Mouse (Mus musculus) right cerebral cortex, postnatal 36 days (tissue): ENCODE measurements at regions not wholly inside any gene's neighbourhood (a gene's known extent, or its start where the extent isn't known, plus 50 kb on each side); places are given as distances from the start of the nearest gene placed in this dataset.
"Not testable (repeated sequence)": the region's sequence is repeated elsewhere in the genome, so short reads cannot be mapped to it uniquely, and the experiment has no call there.

Experiments used
- DNase-seq, 2 experiments: peaks; one replicate each; pipeline ENCODE4 v3.0.0; 2022; ENCODE audit warnings: low spot score in 2 of 2, mixed read lengths in 1 of 2

DNA sequence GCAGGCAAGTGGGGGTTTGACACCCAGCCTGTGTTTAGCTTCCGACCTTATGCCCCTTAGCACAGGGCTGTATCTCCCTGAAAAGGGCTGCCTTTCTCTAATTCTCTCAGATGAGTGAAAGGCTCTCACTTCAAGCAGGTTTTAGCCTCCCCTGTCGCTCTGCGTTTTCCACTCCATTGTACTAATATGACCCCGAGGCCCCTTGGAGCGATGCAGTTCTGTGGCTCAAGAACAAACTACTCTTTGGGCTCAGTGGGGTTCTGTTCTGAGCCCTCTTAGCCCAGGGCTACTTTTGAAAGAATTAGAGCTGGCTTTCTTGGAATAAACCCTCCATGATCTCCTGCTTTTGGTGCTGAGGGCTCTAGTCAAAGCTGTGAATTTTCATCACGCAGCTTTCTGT lies 53.4 kb upstream of the Castor2 start:
- DNase-seq: no peak

DNA sequence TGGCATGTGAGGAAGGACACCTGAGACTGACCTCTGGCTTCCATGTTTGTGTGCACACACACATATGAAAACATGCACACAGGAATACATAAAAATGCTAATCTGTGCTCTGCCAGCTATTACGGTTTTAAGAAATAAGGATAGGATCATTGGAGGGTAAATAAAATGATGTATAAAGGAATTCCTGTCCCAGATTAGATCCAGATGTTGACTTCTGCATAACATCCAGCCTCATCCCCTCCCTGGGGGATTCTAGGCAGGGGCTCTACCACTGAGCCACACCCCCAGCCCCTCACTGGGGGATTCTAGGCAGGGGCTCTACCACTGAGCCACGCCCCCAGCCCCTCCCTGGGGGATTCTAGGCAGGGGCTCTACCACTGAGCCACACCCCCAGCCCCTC lies 56.6 kb upstream of the Castor2 start:
- not testable (repeated sequence) for DNase-seq

DNA sequence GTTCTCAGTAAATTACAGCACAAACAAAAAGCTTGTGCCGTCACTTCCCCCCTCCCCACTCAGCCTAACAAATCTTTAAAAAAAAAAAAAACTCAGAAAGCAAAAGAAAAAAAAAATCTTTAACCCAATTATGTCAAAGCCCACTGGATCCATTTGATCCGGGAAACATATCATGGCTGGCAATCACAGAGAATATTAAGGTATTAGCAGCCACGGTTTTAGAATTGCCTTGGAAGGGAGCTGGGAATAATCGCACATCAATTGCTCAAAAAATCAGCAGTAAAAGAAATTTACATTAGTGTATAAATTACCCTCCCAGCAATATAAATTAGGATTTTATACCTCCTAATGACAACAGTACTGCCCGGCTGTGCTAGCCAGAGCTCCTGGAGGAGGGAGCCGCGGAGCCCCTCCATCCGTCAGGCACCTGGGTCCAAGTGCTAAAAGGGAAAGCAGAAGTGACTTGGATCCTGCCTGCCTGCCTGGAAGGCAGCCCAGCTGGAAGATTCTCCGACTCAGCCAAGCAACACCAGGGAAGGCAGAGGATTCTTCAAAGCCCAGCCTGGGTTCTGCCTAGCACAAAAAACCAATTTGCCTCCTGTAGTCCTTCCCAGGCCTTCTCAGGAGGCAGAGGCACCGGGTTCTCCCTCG lies 72.1 kb upstream of the Castor2 start:
- DNase-seq: no peak

DNA sequence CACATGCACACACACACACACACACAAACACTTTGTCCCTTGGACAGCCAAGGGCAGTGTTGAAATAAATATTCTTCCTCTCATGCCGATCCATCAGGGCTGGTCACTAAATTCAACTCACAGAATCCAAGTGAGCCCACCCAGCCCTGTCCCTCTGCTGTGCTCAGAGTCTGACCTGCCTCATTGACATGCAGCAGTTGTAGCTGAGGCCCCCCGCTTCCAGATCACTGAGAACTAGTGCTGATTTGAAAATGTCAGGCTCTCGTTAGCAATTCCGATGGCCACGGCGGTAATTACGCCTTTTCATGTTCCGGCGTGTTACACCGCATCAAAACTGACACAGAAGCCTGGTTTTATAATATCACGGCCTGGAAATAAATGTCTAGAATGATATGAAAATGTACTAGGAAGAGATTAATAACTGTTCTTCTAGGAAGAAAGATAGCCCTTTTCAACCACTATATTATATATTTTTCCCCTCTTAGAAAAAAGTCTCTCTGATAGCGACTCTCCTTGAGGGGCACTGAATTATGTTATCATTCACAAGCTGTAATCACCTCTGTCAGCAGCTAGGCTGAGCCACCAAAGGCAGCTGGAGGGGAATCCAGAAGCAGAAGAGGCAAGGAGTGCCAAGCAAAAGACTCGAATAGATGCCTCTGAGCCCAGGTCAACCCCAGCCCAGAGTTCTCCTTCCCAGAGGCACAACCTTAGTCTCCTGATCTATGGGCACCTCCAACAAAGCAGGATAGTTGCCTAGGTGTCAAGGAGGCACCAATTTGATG lies 79.7 kb upstream of the Castor2 start:
- DNase-seq: no peak

DNA sequence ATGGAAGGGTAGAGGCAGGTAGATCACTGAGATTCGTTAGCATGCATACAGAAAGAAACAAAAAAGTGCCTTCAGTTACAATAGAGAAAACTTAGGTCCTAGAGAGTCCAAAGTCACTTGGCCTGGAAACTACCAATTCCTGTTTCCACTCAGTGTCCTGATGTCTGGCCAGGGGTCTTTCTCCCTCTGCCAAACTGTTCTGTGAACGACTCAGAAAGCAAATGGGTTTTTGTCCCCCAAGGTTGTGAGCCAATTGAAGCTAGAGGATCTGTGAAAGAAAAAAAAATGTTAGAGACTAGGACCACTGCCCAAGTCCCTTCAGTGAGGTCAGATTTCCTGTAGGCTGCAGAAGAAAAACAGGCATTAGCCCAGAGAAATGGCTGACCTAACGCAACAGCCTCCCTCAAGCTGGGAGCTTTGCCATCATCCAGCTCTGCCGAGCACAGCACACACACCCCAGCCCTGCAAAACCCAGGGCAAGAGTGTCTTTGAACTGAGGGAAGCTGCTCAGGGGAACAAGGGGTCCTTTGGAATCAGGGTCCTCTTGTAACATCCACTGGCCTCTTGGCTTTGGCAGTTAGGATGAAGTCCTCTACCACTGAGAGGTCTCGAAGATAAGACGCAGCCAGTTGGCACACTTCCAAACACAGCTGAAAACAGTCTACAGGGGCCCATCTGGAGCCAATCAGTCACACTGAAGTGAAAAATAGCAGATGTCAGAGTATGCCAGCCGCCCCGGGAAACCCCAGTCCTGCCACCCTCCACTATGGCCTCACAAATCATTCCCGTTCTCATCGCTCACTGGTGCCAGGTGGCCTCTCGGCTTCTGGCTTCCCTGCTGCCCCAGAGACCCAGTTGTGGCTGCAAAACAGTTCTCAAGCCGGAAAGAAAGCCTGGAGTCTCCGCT lies 85.0 kb upstream of the Castor2 start:
- no peak for DNase-seq

DNA sequence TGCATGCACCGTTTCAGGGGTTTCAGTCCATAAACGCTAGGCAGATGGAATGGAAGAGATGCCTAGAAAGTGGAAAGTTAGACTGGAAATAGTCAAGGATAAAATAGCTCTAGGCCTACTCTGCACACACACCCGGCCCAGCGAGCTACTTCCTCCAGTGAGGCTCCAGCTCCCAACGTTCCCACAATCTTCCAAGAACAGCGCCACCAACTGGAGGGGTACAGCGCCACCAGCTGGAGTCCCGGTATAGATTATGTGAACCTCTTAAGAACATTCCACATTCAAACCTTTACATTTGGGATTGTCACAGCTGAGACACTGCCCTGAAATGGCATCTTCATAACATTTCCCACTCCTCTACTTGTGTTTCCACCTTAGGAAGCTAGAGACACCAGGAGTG lies 86.3 kb upstream of the Castor2 start:
- no peak for DNase-seq

DNA sequence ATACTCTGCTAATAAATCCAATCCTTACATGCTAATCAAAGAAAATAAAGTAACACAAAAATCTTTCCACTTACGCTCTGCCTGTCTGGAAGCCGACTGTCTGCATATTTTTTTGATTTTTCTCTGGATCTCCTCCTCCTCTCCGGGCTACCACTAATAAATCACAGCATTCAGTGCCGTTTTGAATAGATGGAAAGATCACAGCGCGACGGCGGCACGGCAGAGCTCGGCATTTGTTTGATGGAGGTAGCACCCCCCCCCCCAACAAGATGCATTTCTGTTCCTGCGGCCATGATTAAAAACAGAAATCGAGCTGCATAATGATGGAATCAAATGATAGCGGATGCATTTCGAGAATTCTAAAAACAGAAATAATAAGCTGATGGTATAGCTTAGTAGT lies 89.7 kb upstream of the Castor2 start:
- no peak for DNase-seq

DNA sequence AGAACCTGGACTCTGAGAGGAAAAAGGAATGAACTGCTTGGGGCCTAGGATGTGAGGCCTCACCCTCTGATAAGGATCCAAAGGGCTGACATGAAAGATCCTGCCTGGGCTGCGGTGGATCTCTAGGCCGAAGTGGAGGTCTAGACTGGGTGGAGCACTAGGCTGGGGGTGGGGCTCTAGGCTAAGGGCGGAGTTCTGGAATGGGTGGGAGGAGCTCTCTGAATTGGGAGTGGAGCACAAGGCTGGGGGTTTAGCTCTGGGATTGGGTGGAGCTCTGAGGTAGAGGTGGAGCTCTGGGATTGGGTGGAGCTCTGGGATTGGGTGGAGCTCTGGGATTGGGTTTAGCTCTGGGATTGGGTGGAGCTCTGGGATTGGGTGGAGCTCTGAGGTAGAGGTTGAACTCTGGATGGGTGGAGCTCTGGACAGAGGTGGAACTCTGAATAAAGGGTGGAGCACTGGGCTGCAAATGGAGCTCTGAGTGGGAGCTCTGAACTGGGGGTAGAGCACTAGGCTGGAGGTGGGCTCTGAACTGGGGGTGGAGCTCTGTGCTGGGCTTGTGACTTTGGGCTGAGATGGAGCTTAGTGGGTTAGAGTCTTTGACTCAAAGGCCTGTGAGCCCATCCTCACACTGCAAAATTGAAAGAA lies 92.3 kb upstream of the Castor2 start:
- no peak for DNase-seq

DNA sequence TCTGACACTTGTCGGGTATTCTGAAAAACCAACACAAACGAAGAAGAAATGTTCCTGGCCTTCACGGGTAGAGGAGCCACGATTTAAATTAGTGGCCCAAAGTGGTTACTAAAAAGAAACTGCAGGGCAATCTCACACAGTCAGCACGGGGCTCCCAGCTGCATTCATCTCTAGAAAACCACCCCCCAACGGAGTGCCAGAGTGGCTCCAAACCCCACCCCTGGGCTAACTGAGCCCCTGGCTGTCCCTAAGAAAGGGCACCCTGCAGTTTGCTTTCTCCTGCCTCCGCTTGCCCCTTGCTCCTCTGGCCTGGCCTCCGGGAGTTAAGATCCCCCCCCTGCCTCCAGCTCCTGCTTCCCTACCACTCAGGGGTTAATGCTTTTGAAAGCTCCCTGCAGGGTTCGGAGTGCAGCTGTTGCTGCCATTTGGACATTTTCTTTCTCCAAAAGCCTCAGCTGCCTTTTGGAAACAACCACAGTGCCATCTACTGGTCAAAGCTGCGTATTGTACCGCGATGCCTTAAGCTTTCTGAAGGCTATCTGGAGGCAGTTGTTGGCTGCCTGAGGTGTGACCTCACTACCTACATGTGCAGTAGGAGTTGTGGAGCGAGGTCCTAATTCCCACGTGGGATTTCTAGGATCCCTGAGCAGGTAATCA lies 92.9 kb upstream of the Castor2 start:
- peak; percentile 56 to 61 for DNase-seq

DNA sequence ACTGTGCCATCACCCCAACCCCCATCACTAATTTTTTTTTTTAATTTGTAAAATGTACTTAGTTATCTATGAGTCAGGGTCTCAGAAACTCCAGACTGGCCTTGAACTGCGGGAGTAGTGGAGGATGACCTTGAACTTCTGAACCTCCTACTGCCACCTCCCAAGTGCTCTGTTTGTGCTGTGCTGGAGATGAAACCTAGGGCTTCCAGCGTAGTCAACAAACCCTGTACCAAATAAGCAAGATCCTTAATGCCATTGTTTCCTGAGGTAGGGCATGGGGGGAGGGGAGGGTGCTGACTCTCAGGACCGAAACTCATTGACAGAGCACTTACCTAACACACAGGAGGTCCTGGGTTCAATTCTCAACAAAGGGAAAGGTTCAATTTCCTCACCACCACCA lies 93.5 kb upstream of the Castor2 start:
- DNase-seq: no peak

DNA sequence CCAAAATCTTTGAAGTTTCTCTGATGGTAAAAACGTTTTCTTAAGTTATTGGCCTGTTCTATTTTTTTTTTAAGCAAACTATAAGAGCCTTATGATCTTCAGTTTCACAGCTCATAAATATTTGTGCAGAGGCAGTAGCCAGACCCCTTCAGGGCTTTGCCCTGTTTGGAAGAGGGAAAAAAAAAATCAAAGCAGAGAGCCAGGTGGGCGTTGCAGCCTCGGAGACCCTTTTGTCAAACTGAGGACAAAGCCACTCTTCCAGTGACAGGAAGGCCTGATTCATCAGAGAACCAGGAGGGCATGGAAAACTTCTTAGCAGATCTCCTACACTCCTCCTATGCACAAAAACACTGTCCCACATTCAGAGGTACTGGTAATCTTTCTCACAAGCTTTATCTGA lies 99.4 kb upstream of the Castor2 start:
- DNase-seq: no peak

DNA sequence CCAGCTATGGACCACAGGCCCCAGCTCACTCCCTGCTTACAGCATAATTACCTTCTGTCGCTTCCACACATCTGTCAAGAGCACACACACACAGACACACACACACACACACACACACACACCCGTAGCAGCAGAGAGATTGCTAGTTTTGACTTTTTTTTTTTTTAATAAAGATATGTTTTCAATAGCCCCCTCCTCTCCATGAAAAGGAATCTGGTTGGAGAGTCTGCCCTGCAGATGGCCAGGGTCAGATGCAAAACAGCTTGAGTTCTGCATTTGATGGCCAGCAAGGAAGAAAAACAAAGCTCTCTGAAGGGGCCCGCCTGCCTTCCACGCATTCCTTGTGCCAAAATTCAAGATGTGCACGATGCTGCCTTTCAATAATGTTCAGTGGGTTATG lies 99.8 kb upstream of the Castor2 start:
- DNase-seq: no peak

DNA sequence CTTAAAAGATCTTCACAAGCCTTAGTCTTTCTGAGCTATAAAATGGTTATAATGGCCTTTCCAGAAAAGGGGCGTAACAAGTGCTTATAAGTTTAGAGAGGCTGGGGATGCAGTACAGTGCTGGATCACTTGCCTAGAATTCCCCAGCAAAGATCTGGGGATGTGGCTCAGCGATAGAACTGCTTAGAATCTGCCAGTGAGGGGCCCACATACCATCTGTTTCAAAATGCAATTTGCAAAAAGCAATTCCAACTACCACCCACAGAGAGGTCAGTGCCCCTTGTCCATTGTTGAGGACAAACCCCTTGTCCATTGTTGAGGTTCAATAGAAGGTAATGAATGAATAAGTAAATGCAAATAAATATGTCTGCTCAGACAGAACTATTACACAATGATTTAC lies 107.5 kb upstream of the Castor2 start:
- DNase-seq: no peak

DNA sequence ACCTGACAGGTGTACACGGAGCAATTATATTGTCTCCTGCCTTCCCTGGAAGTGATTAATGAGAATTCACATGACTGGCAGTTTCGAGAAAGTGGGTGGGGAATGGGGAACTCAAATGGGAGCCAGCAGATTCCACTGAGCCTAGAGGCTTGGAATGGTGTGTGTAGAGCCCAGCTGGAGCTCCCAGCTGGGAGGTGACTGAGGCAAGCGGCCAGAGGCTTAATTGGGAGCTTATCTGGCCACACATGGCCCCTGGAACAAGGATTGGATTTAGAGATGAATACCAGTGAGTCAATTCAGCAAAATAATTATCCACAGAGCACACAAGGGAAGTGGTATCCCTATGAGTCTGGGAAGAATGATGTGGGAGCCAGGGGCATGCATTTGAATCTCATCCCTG lies 108.0 kb upstream of the Castor2 start:
- no peak for DNase-seq

DNA sequence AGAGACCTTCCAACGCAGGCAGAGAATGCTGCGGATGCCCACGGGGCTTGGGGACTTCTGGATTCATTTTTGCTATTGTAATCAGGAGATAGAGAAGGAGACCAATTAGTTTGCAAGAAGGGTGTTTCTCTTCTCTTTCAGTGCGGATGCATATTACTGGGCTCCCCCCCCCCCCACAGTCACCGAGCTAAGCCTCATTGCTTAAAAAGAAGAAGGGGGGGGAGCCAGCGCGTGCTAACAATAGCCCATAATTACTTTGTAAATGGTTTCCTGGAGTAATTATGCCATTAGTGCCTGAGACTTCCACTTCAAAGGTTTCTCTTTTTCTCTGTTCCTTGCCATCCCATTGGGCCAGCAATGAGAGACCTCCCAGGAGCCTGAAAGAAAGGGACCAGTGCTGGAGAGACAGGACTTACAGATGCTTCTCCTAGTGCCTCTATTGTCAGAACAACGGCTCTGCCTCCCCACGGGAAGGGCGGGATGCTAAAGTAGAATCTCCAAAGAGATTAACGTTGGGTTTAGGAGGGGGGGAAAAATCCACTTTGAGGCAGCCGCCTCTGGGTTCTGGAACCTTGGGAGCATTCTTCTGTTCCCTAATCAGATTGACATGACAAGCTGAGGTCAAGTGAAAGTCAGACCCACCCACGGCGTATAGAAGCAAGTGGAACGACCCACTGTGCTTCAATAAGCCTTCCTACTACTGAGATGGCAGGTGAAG lies 116.1 kb upstream of the Castor2 start:
- DNase-seq: no peak

DNA sequence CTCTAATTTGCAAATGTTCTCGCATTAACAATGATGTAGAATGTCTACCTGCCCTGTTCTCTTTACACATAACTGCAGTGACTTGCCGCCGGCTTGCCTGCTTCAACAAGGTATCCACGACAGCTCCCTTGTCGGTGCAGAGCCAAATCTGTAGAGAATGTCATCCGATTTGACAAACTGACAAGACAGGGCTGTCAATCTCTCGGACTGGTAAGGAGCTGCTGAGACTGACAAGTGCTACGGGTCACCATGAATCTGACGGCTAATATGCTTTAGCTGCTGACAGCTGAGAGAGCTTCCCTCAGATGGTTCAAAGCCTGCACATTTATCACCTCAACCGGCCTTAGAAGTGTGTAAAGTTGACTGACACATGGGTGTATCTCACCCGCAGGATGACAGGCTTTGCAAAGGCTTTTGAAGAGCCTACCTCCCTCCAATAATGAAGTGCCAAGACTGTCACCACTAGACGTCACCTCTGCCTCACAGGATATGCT lies 129.0 kb upstream of the Castor2 start:
- DNase-seq: no peak

DNA sequence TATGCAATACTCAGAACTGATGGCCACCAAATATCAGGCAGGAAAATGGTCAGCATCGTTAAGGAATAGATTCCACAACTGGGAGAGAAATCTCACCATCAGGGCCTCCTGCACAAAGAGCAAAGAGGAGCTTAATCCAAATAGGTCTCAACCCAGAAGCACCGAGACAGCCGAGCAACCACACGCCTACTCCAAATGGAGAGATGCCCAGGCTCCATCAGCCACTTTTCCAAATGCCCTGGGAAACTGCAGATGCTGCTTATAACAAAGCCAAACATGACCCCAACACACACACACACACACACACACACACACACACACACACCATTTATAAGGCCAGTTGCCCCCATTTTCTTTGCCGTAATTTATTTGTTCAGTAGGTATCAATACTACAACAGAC lies 136.2 kb upstream of the Castor2 start:
- no peak for DNase-seq

DNA sequence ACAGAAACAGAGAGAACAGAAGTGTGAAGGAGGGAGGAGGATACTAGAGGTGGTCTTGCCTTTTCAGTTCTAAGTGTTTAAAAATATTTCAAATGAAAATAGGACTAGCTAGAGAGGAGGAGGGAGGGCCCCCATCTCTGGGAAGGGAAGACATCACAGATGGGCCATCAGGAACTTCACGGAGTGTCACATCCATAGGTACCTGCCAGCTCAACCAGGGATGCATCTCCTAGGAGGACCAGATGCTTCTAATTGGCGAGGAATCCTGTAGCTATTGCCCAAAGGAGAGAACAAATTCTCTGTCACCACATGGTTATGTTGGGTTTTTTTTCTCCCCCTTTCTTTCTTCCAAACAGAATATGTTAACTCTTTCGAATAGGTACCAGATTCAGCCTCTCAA lies 158.7 kb upstream of the Castor2 start:
- DNase-seq: peak; percentile 19 to 54

DNA sequence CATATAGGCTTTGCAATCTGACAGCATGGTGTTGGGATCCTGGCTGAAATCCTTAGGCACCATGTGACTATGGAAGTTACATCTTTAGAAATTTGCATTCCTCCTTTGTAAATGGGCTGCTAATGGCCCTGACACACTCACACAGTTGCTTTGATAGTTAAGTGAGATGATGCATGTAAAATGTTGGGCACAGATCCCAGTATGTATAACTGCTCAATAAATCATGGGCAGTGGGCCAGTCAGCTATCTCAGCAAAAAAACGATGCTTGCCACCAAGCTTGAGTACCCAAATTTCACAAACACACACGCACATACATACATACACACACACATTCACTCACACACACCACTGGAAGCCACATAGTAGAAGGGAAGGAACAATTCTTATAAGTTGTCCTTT lies 159.5 kb upstream of the Castor2 start:
- no peak for DNase-seq
